9 mouse cellular contexts compared by ENCODE assay signal in genomic region chrX:35813206-35813605, GRCm38 (mm10).
DNase-seq lines count a peak whose midpoint lies in the region; ATAC-seq and TF ChIP-seq lines count a peak whose summit lies in the region.
"Had no signal": no experiment of that assay in that cellular context is flagged by ENCODE, and none has a peak within 500 bp of the region (broad histone marks: within the 10 kb centered on the region; RNA-seq: fewer than 3 reads in every experiment).

No protein-coding gene starts in this region.

- H3K4me2 ChIP-seq in liver, embryonic 12.5 days: no peak overlapping the region
- no peak overlapping the region for H3K4me2 ChIP-seq in kidney, postnatal 0 days (ENCODE audit: low read length)
- H3K4me2 ChIP-seq: heart, embryonic 13.5 days had no signal

- H3K9ac ChIP-seq in liver, adult 2 months (ENCODE audit: low read depth, low read length): no peak overlapping the region
- H3K9ac ChIP-seq in liver, embryonic 12.5 days: no peak overlapping the region
- H3K9ac ChIP-seq in kidney, postnatal 0 days (ENCODE audit: low read depth, low read length): no peak overlapping the region
- H3K9ac ChIP-seq: heart, embryonic 13.5 days had no signal

- H3K36me3 ChIP-seq in liver, adult 2 months (ENCODE audit: control insufficient read depth, insufficient read depth, low read length): no peaks in the 10 kb centered on the region
- H3K36me3 ChIP-seq in liver, embryonic 12.5 days: no peaks in the 10 kb centered on the region
- no peaks in the 10 kb centered on the region for H3K36me3 ChIP-seq in kidney, postnatal 0 days (ENCODE audit: insufficient read depth, low read length)
- H3K36me3 ChIP-seq: heart, embryonic 13.5 days had no signal

- H3K9me3 ChIP-seq in liver, embryonic 12.5 days (replicated peaks): no peaks in the 10 kb centered on the region
- no peaks in the 10 kb centered on the region for H3K9me3 ChIP-seq in kidney, postnatal 0 days (replicated peaks; ENCODE audit: low read length)
- H3K9me3 ChIP-seq: heart, embryonic 13.5 days had no signal

- no peaks in the 10 kb centered on the region for H3K27me3 ChIP-seq in liver, adult 2 months (ENCODE audit: control insufficient read depth, insufficient read depth, low read length)
- no peaks in the 10 kb centered on the region for H3K27me3 ChIP-seq in liver, embryonic 12.5 days (replicated peaks)
- H3K27me3 ChIP-seq in kidney, postnatal 0 days (ENCODE audit: insufficient read depth, low read length): no peaks in the 10 kb centered on the region
- H3K27me3 ChIP-seq: heart, embryonic 13.5 days had no signal

- no peak for ATAC-seq in cerebellum, adult (ENCODE audit: insufficient number of reproducible peaks, low FRiP score, low TSS enrichment)
- no peak for ATAC-seq in liver, embryonic 12.5 days
- ATAC-seq in kidney, postnatal 0 days (replicated peaks; ENCODE audit: low FRiP score, low read depth): no peak

- no peak overlapping the region for H3K27ac ChIP-seq in liver, adult 2 months (replicated peaks; ENCODE audit: insufficient read depth, low read depth, low read length)
- H3K27ac ChIP-seq in liver, embryonic 12.5 days: no peak overlapping the region
- no peak overlapping the region for H3K27ac ChIP-seq in kidney, postnatal 0 days
- H3K27ac ChIP-seq: heart, embryonic 13.5 days had no signal

- 41% methylated on average over 2 of the region's 2 CpGs for WGBS in liver, adult 2 months
- WGBS in liver, embryonic 12.5 days (ENCODE audit: insufficient replicate concordance): 42% methylated on average over 2 of the region's 2 CpGs
- 53% methylated on average over 2 of the region's 2 CpGs for WGBS in kidney, postnatal 0 days

- TF ChIP-seq CTCF in liver, adult 2 months (IDR thresholded peaks at IDR 0.05; ENCODE audit: low read depth, low read length): peak; percentile 30; the same call in 1 of the 2 replicates
- peak; percentile 41; the same call in 1 of the 2 replicates for TF ChIP-seq CTCF in brain, embryonic 14.5 days (IDR thresholded peaks at IDR 0.05; ENCODE audit: borderline replicate concordance, extremely low read depth, insufficient read depth, insufficient read length)
- TF ChIP-seq CTCF in kidney, postnatal 0 days (IDR thresholded peaks at IDR 0.05; ENCODE audit: low read depth): peak; percentile 58

- TF ChIP-seq POLR2A in liver, adult 2 months (IDR thresholded peaks at IDR 0.05; ENCODE audit: extremely low read depth, insufficient read depth, low read length): no peak
- no peak for TF ChIP-seq POLR2A in brain, embryonic 14.5 days (IDR thresholded peaks at IDR 0.05; ENCODE audit: borderline replicate concordance, extremely low read depth, insufficient read depth, insufficient read length, poor library complexity, severe bottlenecking)

- no peak overlapping the region for H3K4me3 ChIP-seq in liver, adult 2 months (ENCODE audit: insufficient read depth, low read depth, low read length)
- no peak overlapping the region for H3K4me3 ChIP-seq in liver, embryonic 12.5 days
- no peak overlapping the region for H3K4me3 ChIP-seq in kidney, postnatal 0 days (replicated peaks; ENCODE audit: low read depth, low read length)
- H3K4me3 ChIP-seq: heart, embryonic 13.5 days had no signal

- H3K79me2 ChIP-seq in liver, adult 2 months (ENCODE audit: control insufficient read depth, insufficient read depth, low read length): no peaks in the 10 kb centered on the region

- peak; percentile 7 for DNase-seq in cerebellum, adult 11 months
- peak; percentile 9 for DNase-seq in liver, adult 2 months (ENCODE audit: extremely low read depth, low read depth, low spot score)
- DNase-seq in brain, embryonic 14.5 days (ENCODE audit: low read depth): peak; percentile 14
- DNase-seq in kidney, postnatal 0 days (ENCODE audit: low spot score): peak; percentile 5
- peak; percentile 2 for DNase-seq in lung, postnatal 25 days (ENCODE audit: low spot score)
- no peak for DNase-seq in c-Kit-positive CD71-positive TER-119-positive erythroid progenitor cells, embryonic 14.5 days (ENCODE audit: low spot score)

- H3K4me1 ChIP-seq in liver, adult 2 months (ENCODE audit: control insufficient read depth, insufficient read depth, low read length): no peaks in the 10 kb centered on the region
- no peaks in the 10 kb centered on the region for H3K4me1 ChIP-seq in liver, embryonic 12.5 days
- H3K4me1 ChIP-seq in kidney, postnatal 0 days (replicated peaks; ENCODE audit: insufficient read depth, low read length): no peaks in the 10 kb centered on the region
- H3K4me1 ChIP-seq: heart, embryonic 13.5 days had no signal
